Mouse (Mus musculus) brain, embryonic 18.5 days (tissue): ENCODE data around the gene Rexo5.

Source experiments
- DNase-seq: peaks from one replicate; pipeline ENCODE4 v3.0.0-alpha.2; 2012; ENCODE audit warnings: low read depth, low spot score

Rexo5 gene

DNA sequence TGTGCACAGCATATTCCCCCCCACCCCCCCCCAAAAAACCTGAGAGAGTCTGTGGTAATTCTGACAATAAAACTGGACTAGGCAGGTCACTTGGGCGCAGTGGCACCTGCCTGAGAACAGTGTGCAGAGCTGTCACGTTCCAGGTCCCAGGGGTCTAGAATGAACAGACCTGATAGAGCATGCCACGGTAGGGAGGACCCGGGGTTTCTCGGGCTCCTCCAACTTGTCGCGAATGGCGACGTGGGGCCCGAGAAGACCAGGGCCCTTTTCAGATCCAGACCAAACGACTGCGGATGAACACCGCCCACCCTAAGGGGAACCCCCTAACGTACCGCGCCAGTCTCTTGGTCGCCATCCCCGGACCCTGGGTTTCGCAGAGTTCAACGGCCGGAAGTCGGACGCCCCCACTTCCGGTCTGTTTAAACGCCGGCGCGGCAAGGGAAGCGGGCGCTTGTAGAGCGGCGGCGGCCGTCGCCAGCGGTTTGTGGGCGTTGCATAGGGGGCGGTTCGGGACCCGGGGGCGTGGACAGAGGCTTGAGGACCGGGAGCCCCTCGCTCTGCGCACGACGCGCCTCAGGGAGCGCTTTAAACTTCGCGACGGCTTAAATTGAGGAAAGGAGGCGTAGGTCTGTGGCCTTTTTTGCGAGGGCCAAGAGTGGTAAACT, at the start of gene Rexo5, which contains the start of gene Eri2:
TSS of gene Rexo5 (plus strand) at position 421 of the 665 bp plus-strand sequence.
TSS of gene Eri2 (minus strand) at position 473 of the 665 bp plus-strand sequence.
- DNase-seq = peak; percentile 40

GRCm38 (mm10) chr7:119744321-119744720, 49.5 kb upstream of the Rexo5 start:
- DNase-seq = no peak

- no peak for DNase-seq
Measured at GRCm38 (mm10) chr7:119745869-119746268, 47.9 kb upstream of the Rexo5 start.

- no peak for DNase-seq
Measured at GRCm38 (mm10) chr7:119748761-119749160, 45.0 kb upstream of the Rexo5 start.

GRCm38 (mm10) chr7:119749942-119750341, 43.9 kb upstream of the Rexo5 start:
- DNase-seq = no peak

DNA sequence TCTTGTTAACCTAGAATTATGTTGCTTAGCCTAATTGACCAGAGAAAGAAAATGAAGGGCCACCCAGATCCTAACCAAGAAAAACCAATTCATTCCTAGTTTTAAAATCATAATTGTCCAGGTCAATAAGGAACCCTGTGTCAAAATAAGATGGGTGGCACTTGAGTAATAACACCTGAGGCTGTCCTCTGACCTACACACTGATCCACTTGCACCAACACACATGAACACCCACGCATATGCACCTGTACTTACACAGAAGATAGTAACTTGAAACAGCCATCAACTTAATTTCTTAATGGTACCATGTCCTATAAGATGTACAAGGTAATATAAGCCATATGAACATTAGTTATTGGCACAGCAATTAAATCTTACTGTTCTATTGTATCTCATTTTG, 40.1 kb upstream of the Rexo5 start:
- no peak for DNase-seq

DNA sequence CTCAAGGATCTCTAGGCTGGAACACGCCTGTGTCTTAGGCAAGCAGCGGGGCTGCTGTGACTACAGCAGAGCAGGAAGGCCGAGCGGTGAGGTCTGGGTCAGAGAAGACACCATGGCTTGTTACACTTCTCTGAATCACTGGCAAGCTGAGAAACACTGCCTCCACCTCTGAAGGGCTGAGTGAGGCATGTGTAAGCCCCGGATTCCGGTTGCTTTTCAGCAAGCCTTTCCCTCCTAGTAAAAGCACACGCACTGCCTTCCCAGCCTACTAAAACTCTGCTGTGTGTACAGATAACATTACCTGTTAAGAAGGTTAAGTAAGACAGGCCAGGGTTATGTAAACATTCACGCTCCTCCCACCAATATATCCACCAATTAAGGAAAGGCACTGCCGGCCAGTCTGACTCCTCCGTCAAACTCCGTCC, 33.3 kb upstream of the Rexo5 start, which contains the start of gene Acsm3:
TSS of gene Acsm3 (plus strand) at position 397 of the 425 bp plus-strand sequence.
- no peak for DNase-seq

DNA sequence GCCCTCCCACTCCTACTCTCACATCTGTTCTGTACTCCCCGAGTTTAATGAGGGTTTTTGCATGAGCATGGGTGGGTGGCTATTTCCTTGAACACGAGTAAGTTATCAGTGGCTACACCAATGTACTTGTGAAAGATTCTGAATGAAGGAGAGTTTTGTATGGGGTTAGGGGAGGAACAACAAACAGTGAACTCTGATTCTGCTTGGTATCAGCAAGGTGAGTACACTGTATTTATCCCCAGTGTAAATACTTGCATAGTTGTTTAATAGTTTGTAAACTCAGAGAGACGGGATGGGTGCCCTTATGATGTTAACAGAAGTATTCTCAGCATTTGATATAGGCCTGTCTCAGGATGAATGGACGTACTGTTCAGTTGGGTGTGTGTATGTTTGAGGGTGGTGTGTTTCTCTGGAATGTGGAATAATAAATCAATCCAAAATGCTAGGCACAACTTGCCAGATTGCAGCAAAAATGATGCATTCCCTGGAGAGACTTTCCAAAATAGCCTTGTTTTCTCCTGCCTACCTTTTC, 31.6 kb upstream of the Rexo5 start:
- no peak for DNase-seq

DNA sequence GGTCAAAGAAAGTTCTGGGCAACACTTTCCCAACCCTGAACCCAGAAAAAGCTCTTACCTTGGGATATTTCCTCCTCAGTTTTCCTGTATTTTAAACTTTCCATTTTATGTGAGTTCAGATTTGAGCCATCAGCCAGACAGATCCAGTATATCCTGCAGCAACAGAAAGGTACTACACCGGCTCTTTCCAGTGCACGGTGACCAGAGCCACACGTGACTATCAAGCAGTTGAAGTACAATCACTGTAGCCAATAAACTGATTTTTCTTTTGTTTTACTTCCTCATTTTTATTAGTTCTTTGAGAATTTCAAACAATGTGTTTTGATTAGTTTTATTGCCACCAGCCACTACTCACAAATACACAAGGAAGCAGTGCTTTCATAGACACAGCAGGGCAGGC, 29.4 kb upstream of the Rexo5 start:
- DNase-seq = no peak

DNA sequence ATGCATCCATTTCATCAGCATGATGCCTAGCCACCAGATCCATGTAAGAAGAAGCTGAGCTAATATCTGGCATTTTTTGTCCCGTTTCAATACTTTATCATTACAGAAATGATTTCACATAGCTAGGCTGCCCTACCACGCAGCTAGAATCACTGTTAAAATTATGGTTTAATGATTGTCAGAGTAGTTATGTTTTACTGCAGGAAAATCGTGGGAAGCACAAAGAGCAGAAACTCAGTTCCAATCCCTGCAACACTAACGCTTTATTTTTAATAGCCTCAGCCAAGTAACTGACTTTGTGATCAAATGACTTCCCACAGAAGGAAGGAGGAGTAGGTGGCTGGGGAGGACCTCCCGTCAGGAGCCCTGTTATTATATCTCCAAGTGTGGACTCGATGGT, 26.8 kb upstream of the Rexo5 start:
- DNase-seq = no peak

GRCm38 (mm10) chr7:119769895-119770294, 23.9 kb upstream of the Rexo5 start:
- no peak for DNase-seq

GRCm38 (mm10) chr7:119783453-119783852, 10.4 kb upstream of the Rexo5 start:
- no peak for DNase-seq

DNA sequence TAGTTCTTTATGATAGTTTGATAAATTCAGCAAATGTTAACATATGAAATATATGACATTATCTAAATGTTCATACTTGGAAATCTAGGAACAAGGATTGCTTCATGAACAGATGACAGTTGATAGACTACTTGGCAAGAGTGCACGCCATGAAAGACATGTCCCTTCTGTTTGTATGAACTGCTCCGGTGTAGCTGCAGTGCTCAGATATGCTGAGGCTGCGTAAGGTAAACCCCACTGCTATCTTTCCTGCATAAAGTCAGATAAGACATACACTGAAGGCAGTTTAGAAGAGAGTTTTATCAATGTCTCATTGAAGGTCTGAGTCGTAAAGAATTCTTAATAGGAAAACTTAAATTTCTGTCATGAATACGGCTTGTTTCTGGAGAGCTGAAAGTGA, 8.9 kb upstream of the Rexo5 start:
- no peak for DNase-seq

- no peak for DNase-seq
Measured at GRCm38 (mm10) chr7:119789024-119789423, 4.8 kb upstream of the Rexo5 start.

DNA sequence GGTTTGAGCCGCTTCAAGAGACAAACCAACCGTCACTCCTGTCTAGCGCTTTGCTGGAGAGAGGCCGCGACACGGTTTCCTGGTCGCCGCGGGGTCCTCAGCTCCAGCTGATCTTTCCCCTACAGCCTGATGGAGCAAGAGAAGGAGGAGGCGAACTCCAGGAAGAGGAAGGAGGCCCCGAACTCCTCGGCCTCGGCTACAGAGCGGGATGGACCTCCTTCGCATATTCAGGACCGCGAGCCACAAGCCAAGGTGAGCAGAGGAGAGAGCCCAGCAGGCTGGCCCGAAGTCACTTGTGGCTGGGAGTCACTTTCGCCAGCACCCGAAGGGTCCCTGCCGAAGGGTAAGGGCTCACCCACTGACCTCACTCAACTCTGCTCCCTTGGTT, 439 bp downstream of the Rexo5 start:
- no peak for DNase-seq

DNA sequence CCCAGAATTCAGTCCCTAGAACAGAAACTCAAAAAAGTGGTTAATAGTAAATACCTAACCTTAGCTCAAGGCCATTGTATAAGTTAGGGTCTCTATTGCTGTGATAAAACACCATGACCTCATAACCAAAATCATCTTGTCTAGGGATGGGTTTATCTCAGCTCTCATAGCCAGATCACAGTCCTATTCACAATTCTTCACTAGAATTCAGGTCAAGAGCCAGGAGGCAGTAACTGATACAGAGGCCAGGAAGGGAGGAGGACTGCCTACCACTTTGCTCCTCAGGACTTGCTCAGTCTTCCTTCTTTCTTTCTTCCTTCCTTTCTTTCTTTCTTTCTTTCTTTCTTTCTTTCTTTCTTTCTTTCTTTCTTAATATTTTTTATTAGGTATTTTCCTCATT, 1.5 kb downstream of the Rexo5 start:
- no peak for DNase-seq

DNA sequence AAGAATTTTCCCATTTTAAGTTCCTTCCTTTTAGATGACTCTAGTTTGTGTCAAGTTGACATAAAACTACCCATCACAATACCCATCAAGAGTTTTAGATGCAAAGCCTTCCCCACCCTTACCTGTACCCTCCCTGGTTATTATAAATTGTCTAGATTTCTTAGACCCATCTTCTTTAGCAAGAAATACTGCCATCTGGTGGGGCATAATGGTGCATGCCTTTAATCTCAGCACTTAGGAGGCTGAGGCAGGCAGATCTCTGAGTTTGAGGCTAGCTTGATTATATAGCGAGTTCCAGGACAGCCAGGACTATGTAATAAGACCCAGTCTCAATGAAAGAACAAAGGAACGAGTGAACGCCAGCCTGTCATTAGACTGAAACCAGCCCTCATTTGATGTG, 6.7 kb downstream of the Rexo5 start:
- no peak for DNase-seq

GRCm38 (mm10) chr7:119800991-119801390, 7.2 kb downstream of the Rexo5 start:
- no peak for DNase-seq

GRCm38 (mm10) chr7:119807396-119807795, 13.6 kb downstream of the Rexo5 start:
- no peak for DNase-seq

GRCm38 (mm10) chr7:119808723-119809122, 14.9 kb downstream of the Rexo5 start:
- no peak for DNase-seq

GRCm38 (mm10) chr7:119835371-119835770, 41.6 kb downstream of the Rexo5 start:
- no peak for DNase-seq

- DNase-seq = no peak
Measured at GRCm38 (mm10) chr7:119835996-119836777, 42.4 kb downstream of the Rexo5 start.
